Mouse (Mus musculus) myocyte (in vitro differentiated cells): ENCODE data around the gene Pfn3.

Experiments
- MAX ChIP-seq: IDR thresholded peaks from one replicate; pipeline ENCODE4 v1.6.1; 2011; ENCODE audit warnings: low read depth, mild to moderate bottlenecking, control low read depth
- MYOG ChIP-seq, 3 experiments: IDR thresholded peaks; one replicate each; pipeline ENCODE4 v1.6.1; 2011; ENCODE audit warnings: control low read depth in 2 of 3, low read depth in 2 of 3, mild to moderate bottlenecking in 2 of 3; ENCODE audit not compliant: insufficient read length in 2 of 3, control insufficient read depth in 1 of 3, insufficient read depth in 1 of 3
- POLR2A ChIP-seq: IDR thresholded peaks from one replicate; pipeline ENCODE4 v1.6.1; 2011; ENCODE audit warnings: low read depth, mild to moderate bottlenecking, control low read depth, moderate library complexity; ENCODE audit not compliant: insufficient read length
- TCF3 ChIP-seq: IDR thresholded peaks from one replicate; pipeline ENCODE4 v1.6.1; 2011; ENCODE audit warnings: low read depth, control low read depth; ENCODE audit not compliant: insufficient read length
- USF1 ChIP-seq: IDR thresholded peaks from one replicate; pipeline ENCODE4 v1.6.1; 2011; ENCODE audit warnings: low read depth, mild to moderate bottlenecking, control low read depth, moderate library complexity

DNA sequence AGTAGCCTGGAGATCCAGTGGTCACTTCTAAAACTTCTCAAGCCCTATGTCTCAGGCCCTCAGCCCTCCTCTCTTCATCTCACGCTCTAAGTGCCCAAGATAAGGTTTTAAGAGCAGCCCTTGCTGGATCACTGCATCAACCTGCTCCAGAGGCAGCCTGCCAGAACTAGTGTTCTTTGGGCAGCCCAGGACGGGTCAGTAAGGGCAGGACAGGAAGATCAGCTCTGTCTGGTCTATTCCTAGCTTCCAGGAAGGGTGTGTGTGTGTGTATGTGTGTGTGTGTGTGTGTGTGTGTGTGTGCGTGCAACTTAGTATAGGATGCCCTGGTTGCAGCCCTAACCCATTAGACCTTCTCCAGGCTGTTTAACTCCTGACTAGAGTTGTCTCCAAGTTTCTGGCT, 44.8 kb downstream of the Pfn3 start:
- no peak for TF ChIP-seq POLR2A
- TF ChIP-seq TCF3 = no peak
- no peak for TF ChIP-seq MYOG (IDR thresholded peaks at IDR 0.05; ENCODE audit: control insufficient read depth in 1 of 3, insufficient read depth in 1 of 3, insufficient read length in 2 of 3, low read depth in 2 of 3)
- no peak for TF ChIP-seq MAX
- no peak for TF ChIP-seq USF1
